Mouse (Mus musculus): ENCODE results near the gene Trpv6. TPM values are rescaled to one million over a fixed set of nuclear protein-coding genes. Genes with fewer than 3 reads are reported as not detected.
A peak's percentile ranks its signal among the peaks of the same experiment; 100 is the strongest.

Trpv6 gene
- total and polyA plus RNA-seq, 3 experiments = not detected

DNA sequence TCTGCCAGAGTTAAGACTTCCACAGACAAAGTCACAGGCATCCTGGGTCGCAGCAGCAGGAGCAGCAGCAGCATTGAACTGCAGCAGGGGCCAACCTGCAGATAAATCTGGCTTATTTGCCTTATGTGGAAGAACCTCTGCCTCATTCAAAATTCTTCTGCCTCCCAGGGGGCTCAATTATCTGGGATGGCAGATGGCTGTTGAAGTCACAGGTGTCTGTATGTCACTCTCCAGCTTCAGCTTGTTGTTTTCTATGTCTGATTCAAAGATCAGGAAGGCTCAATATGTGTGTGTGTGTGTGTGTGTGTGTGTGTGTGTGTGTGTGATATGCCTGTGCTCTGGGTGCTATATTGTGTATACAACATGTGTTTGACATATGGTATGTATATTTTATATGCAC lies 1.2 kb upstream of the Trpv6 start:
- WGBS = 23% methylated on average over 1 of the region's 1 CpGs
- Histone ChIP-seq H3K9ac (ENCODE audit: low read depth, low read length) (no peak overlapping the region), H3K4me3 (no peak overlapping the region), H3K27ac (no peak overlapping the region), H3K4me1 (ENCODE audit: control insufficient read depth, insufficient read depth, low read length) (no peaks in the 10 kb centered on the region), H3K79me2 (replicated peaks; ENCODE audit: control insufficient read depth, insufficient read depth, low read length) (no peaks in the 10 kb centered on the region), H3K36me3 (ENCODE audit: control insufficient read depth, insufficient read depth, low read length) (no peaks in the 10 kb centered on the region), H3K27me3 (ENCODE audit: control insufficient read depth, insufficient read depth, low read length) (no peaks in the 10 kb centered on the region)
- DNase-seq = no peak
- intact Hi-C loops (cut with DNase I) = no loop called here
- no peak for TF ChIP-seq CTCF (IDR thresholded peaks at IDR 0.05)
- TF ChIP-seq POLR2A (IDR thresholded peaks at IDR 0.05; ENCODE audit: insufficient read depth, low read depth, low read length) = no peak
- no peak for TF ChIP-seq EP300 (IDR thresholded peaks at IDR 0.05; ENCODE audit: insufficient read depth, low read depth, low read length)

DNA sequence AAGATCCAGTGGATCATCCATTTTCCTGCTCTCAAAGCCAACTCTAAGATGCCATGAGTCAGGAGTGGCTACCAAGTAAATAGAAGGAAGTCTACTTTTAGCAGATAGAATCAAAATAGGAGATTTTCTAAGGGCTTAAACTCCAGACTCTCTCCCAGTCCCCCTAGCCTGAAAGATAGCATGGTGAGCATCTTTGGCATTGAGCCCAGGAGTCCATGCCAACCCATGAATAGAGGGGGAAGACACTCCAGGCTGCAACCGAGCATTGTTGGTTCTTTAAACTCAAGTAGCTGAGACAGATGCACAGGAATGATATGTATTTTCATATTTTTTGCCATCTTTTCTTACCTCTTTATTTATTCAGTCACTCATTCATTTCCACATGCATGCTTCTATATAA lies 994 bp downstream of the Trpv6 start:
- TF ChIP-seq CTCF (IDR thresholded peaks at IDR 0.05) (no peak), POLR2A (IDR thresholded peaks at IDR 0.05; ENCODE audit: insufficient read depth, low read depth, low read length) (no peak), EP300 (IDR thresholded peaks at IDR 0.05; ENCODE audit: insufficient read depth, low read depth, low read length) (no peak)
- no peak overlapping the region for H3K27ac ChIP-seq
- WGBS = 24% methylated on average over 1 of the region's 1 CpGs
- no peak for DNase-seq
- no peaks in the 10 kb centered on the region for H3K27me3 ChIP-seq (ENCODE audit: control insufficient read depth, insufficient read depth, low read length)
- H3K79me2 ChIP-seq (replicated peaks; ENCODE audit: control insufficient read depth, insufficient read depth, low read length) = no peaks in the 10 kb centered on the region
- intact Hi-C loops (cut with DNase I) = no loop called here
- no peak overlapping the region for H3K4me3 ChIP-seq
- no peaks in the 10 kb centered on the region for H3K4me1 ChIP-seq (ENCODE audit: control insufficient read depth, insufficient read depth, low read length)
- no peaks in the 10 kb centered on the region for H3K36me3 ChIP-seq (ENCODE audit: control insufficient read depth, insufficient read depth, low read length)
- H3K9ac ChIP-seq (ENCODE audit: low read depth, low read length) = no peak overlapping the region

DNA sequence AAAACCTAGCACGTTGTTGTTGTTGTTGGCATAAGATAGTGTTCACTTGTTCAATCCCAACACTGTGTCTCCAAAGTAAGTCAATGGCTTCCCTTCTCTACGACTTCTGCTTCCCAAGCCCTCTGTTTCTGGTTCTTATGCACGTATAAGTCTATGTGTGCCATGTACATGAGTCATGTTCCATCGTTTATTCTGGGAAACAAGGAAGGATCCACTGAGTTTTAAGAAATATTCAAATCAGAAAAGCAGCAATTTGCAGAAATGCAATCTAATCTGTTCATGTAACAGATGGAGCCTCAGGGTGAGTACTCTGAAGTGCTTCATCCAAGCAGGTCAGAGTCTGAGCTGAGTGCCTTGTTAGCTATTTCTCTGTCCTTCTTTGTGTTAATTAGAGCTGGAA lies 4.7 kb downstream of the Trpv6 start:
- no peak overlapping the region for H3K9ac ChIP-seq (ENCODE audit: low read depth, low read length)
- no peaks in the 10 kb centered on the region for H3K79me2 ChIP-seq (replicated peaks; ENCODE audit: control insufficient read depth, insufficient read depth, low read length)
- DNase-seq = no peak
- intact Hi-C loops (cut with DNase I) = no loop called here
- TF ChIP-seq POLR2A (IDR thresholded peaks at IDR 0.05; ENCODE audit: insufficient read depth, low read depth, low read length) = no peak
- no peak for TF ChIP-seq EP300 (IDR thresholded peaks at IDR 0.05; ENCODE audit: insufficient read depth, low read depth, low read length)
- TF ChIP-seq CTCF (IDR thresholded peaks at IDR 0.05) = no peak
- no peaks in the 10 kb centered on the region for H3K27me3 ChIP-seq (ENCODE audit: control insufficient read depth, insufficient read depth, low read length)
- H3K4me3 ChIP-seq = no peak overlapping the region
- no peak overlapping the region for H3K27ac ChIP-seq
- no peaks in the 10 kb centered on the region for H3K4me1 ChIP-seq (ENCODE audit: control insufficient read depth, insufficient read depth, low read length)
- 75% methylated on average over 4 of the region's 4 CpGs for WGBS
- no peaks in the 10 kb centered on the region for H3K36me3 ChIP-seq (ENCODE audit: control insufficient read depth, insufficient read depth, low read length)

DNA sequence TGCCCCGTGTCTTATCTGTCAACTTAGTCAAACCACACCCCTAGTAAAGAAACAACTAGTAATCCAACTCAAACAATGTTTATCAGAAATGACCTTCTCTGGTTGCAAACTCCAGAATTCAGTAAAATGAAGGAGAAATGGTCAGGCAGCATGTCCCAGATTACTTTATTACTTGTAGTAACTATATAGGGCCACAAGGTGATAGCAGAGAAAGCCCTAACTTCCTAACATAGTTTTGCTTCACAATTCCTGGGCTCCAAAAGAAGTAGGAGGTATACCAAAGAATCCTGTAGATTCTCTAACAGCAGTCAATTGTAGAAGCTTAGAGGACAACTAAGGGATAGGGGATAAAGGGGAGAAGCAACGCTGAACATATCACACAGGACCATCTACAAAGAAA lies 5.4 kb downstream of the Trpv6 start:
- Histone ChIP-seq H3K4me1 (ENCODE audit: control insufficient read depth, insufficient read depth, low read length) (no peaks in the 10 kb centered on the region), H3K36me3 (ENCODE audit: control insufficient read depth, insufficient read depth, low read length) (no peaks in the 10 kb centered on the region), H3K27ac (no peak overlapping the region), H3K9ac (ENCODE audit: low read depth, low read length) (no peak overlapping the region), H3K79me2 (replicated peaks; ENCODE audit: control insufficient read depth, insufficient read depth, low read length) (no peaks in the 10 kb centered on the region), H3K4me3 (no peak overlapping the region), H3K27me3 (ENCODE audit: control insufficient read depth, insufficient read depth, low read length) (no peaks in the 10 kb centered on the region)
- no peak for DNase-seq
- TF ChIP-seq CTCF (IDR thresholded peaks at IDR 0.05) (no peak), POLR2A (IDR thresholded peaks at IDR 0.05; ENCODE audit: insufficient read depth, low read depth, low read length) (no peak), EP300 (IDR thresholded peaks at IDR 0.05; ENCODE audit: insufficient read depth, low read depth, low read length) (no peak)
- 71% methylated on average over 2 of the region's 2 CpGs for WGBS
- intact Hi-C loops (cut with DNase I) = no loop called here

DNA sequence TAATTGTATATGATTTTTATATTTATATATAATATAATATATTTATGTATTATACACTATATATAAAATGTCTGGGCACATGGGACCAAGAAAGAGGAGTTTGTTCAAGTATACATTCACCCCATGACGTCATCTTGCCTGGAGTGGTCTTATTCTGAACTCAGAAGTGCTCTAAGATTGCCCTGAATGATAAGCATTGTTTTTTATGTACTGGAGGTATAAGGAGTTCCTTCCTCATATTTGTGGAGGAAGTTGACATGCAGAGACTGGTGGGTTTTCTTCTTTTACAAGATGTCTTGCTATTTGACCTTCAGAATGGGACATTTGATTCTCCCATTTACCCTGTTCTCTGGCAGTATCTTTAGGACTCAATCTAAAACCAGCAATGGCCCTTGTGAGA lies 8.0 kb downstream of the Trpv6 start:
- no peak overlapping the region for H3K27ac ChIP-seq
- no peak overlapping the region for H3K4me3 ChIP-seq
- WGBS = 52% methylated on average over 1 of the region's 1 CpGs
- no peaks in the 10 kb centered on the region for H3K4me1 ChIP-seq (ENCODE audit: control insufficient read depth, insufficient read depth, low read length)
- DNase-seq = no peak
- H3K9ac ChIP-seq (ENCODE audit: low read depth, low read length) = no peak overlapping the region
- H3K79me2 ChIP-seq (replicated peaks; ENCODE audit: control insufficient read depth, insufficient read depth, low read length) = no peaks in the 10 kb centered on the region
- TF ChIP-seq EP300 (IDR thresholded peaks at IDR 0.05; ENCODE audit: insufficient read depth, low read depth, low read length) (no peak), POLR2A (IDR thresholded peaks at IDR 0.05; ENCODE audit: insufficient read depth, low read depth, low read length) (no peak), CTCF (IDR thresholded peaks at IDR 0.05) (no peak)
- no peaks in the 10 kb centered on the region for H3K36me3 ChIP-seq (ENCODE audit: control insufficient read depth, insufficient read depth, low read length)
- H3K27me3 ChIP-seq (ENCODE audit: control insufficient read depth, insufficient read depth, low read length) = no peaks in the 10 kb centered on the region
- intact Hi-C loops (cut with DNase I) = no loop called here

DNA sequence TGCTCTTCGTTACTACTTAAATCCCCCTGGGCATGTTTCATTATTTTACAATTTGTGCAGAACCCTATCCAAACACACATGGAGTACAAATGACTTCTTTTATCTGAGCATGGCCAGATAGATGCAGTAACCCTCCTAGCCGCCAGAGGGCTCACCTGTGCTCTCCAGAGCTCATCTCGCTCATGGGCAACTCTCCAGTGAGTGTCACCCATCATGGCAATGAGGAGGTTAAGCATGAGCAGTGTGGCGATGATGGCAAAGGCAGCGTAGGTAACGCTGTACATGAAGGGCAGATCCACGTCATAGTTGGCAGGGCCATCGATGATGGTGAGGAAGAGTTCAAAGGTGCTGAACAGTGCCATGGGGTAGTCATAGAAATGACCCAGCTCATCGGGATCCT lies 13.5 kb downstream of the Trpv6 start:
- no peaks in the 10 kb centered on the region for H3K79me2 ChIP-seq (replicated peaks; ENCODE audit: control insufficient read depth, insufficient read depth, low read length)
- intact Hi-C loops (cut with DNase I) = no loop called here
- no peak overlapping the region for H3K27ac ChIP-seq
- TF ChIP-seq CTCF (IDR thresholded peaks at IDR 0.05) (peak; percentile 39), POLR2A (IDR thresholded peaks at IDR 0.05; ENCODE audit: insufficient read depth, low read depth, low read length) (no peak)
- 68% methylated on average over 9 of the region's 9 CpGs for WGBS
- no peak overlapping the region for H3K4me3 ChIP-seq
- no peak for DNase-seq
- H3K27me3 ChIP-seq (ENCODE audit: control insufficient read depth, insufficient read depth, low read length) = no peaks in the 10 kb centered on the region
- no peaks in the 10 kb centered on the region for H3K36me3 ChIP-seq (ENCODE audit: control insufficient read depth, insufficient read depth, low read length)
- no peaks in the 10 kb centered on the region for H3K4me1 ChIP-seq (ENCODE audit: control insufficient read depth, insufficient read depth, low read length)
- H3K9ac ChIP-seq (ENCODE audit: low read depth, low read length) = no peak overlapping the region
